Comparison of ENCODE assay signal across 8 mouse cellular contexts in genomic region chr10:7956228-7957001, GRCm38 (mm10). TPM values are rescaled to one million over a fixed set of nuclear protein-coding genes. Genes with fewer than 3 reads are reported as not detected.
A peak's percentile ranks its signal among the peaks of the same experiment; 100 is the strongest.
DNase-seq lines count a peak whose midpoint lies in the region; ATAC-seq lines count a peak whose summit lies in the region.

Gene Tab2, minus strand, starts transcription at chr10:7956230.

- no peaks in the 10 kb centered on the region for H3K27me3 ChIP-seq in heart, embryonic 14.5 days (ENCODE audit: control insufficient read depth, insufficient read depth, low read length)
- no peaks in the 10 kb centered on the region for H3K27me3 ChIP-seq in liver, embryonic 13.5 days
- no peaks in the 10 kb centered on the region for H3K27me3 ChIP-seq in stomach, embryonic 16.5 days (ENCODE audit: control insufficient read depth, insufficient read depth, low read length)

- 0 out of 2 replicates have a peak, but pooled peaks cover 2% of the 10 kb centered on the region for H3K4me1 ChIP-seq in brown adipose tissue, adult 24 weeks (ENCODE audit: control insufficient read depth, insufficient read depth, insufficient read length, low read length)
- H3K4me1 ChIP-seq in heart, embryonic 14.5 days (ENCODE audit: control insufficient read depth in 2 of 2, insufficient read depth in 2 of 2, low read length in 2 of 2) = peaks cover 5 to 31% of the 10 kb centered on the region in 2 experiments
- H3K4me1 ChIP-seq in liver, embryonic 13.5 days (replicated peaks) = peaks cover 63% of the 10 kb centered on the region
- peaks cover 12% of the 10 kb centered on the region for H3K4me1 ChIP-seq in stomach, embryonic 16.5 days (ENCODE audit: control insufficient read depth, insufficient read depth, low read length)

- H3K9ac ChIP-seq in heart, embryonic 14.5 days (ENCODE audit: low read length) = peak within 1 kb of the TSS; percentile 92
- peak within 1 kb of the TSS; percentile 97 for H3K9ac ChIP-seq in liver, embryonic 13.5 days
- H3K9ac ChIP-seq in stomach, embryonic 16.5 days (ENCODE audit: low read length) = peak within 1 kb of the TSS; percentile 100

- under 1% methylated on average over 95 of the region's 97 CpGs for WGBS in heart, embryonic 14.5 days
- WGBS in liver, embryonic 13.5 days (ENCODE audit: insufficient replicate concordance) = under 1% methylated on average over 69 of the region's 97 CpGs
- under 1% methylated on average over 57 of the region's 97 CpGs for WGBS in stomach, embryonic 16.5 days

- peak within 1 kb of the TSS; percentile 55 for H3K27ac ChIP-seq in brown adipose tissue, adult 24 weeks (replicated peaks; ENCODE audit: low read depth, low read length)
- peak within 1 kb of the TSS; percentile 95 to 98 for H3K27ac ChIP-seq in heart, embryonic 14.5 days (replicated peaks in 1 of 2; ENCODE audit: control insufficient read depth in 1 of 2, insufficient read depth in 1 of 2, low read depth in 2 of 2, low read length in 2 of 2)
- peak within 1 kb of the TSS; percentile 92 for H3K27ac ChIP-seq in liver, embryonic 13.5 days
- peak within 1 kb of the TSS; percentile 99 for H3K27ac ChIP-seq in stomach, embryonic 16.5 days (ENCODE audit: low read length)

- H3K4me2 ChIP-seq in heart, embryonic 14.5 days (ENCODE audit: low read length) = peak within 1 kb of the TSS; percentile 70
- peak within 1 kb of the TSS; percentile 88 for H3K4me2 ChIP-seq in liver, embryonic 13.5 days
- H3K4me2 ChIP-seq in stomach, embryonic 16.5 days (ENCODE audit: low read depth, low read length) = peak within 1 kb of the TSS; percentile 66

- DNase-seq in CD4-positive, CD25-positive, alpha-beta regulatory T cell, adult 2 months (ENCODE audit: low read depth, low spot score) = peak; percentile 93
- DNase-seq in fibroblast of lung, adult 2 months (ENCODE audit: low read depth) = peak; percentile 54
- DNase-seq in kidney, postnatal 14 days = peak; percentile 95
- DNase-seq in liver, embryonic 13.5 days = peak; percentile 84
- DNase-seq in neural tube, embryonic 10.5 days (ENCODE audit: extremely low spot score, low spot score) = peak; percentile 92

- peak within 1 kb of the TSS; percentile 82 for H3K4me3 ChIP-seq in brown adipose tissue, adult 24 weeks (ENCODE audit: insufficient read depth, low read depth, low read length)
- peak within 1 kb of the TSS; percentile 80 to 90 for H3K4me3 ChIP-seq in heart, embryonic 14.5 days (ENCODE audit: control insufficient read depth in 1 of 2, insufficient read depth in 1 of 2, low read depth in 1 of 2, low read length in 2 of 2)
- peak within 1 kb of the TSS; percentile 95 for H3K4me3 ChIP-seq in liver, embryonic 13.5 days (replicated peaks)
- peak within 1 kb of the TSS; percentile 91 for H3K4me3 ChIP-seq in stomach, embryonic 16.5 days (replicated peaks; ENCODE audit: low read length)

- H3K9me3 ChIP-seq in heart, embryonic 14.5 days (ENCODE audit: control insufficient read depth, low read length) = no peaks in the 10 kb centered on the region
- H3K9me3 ChIP-seq in liver, embryonic 13.5 days (replicated peaks) = no peaks in the 10 kb centered on the region
- no peaks in the 10 kb centered on the region for H3K9me3 ChIP-seq in stomach, embryonic 16.5 days (replicated peaks; ENCODE audit: control insufficient read depth, low read length)

- H3K36me3 ChIP-seq in heart, embryonic 14.5 days (ENCODE audit: control insufficient read depth, insufficient read depth, low read length) = no peaks in the 10 kb centered on the region
- no peaks in the 10 kb centered on the region; the same call in 1 of the 2 replicates for H3K36me3 ChIP-seq in liver, embryonic 13.5 days
- H3K36me3 ChIP-seq in stomach, embryonic 16.5 days (ENCODE audit: control insufficient read depth, insufficient read depth, low read length) = no peaks in the 10 kb centered on the region

- peak; percentile 92 for ATAC-seq in heart, embryonic 14.5 days (ENCODE audit: insufficient number of reproducible peaks, insufficient read depth, low FRiP score, low read depth)
- ATAC-seq in liver, embryonic 13.5 days (ENCODE audit: low read depth) = peak; percentile 92
- ATAC-seq in stomach, embryonic 16.5 days (ENCODE audit: insufficient read depth, low FRiP score) = peak; percentile 97

RNA-seq across cellular contexts. Expression of gene Tab2, which starts in this region (rescaled TPM):
- polyA plus RNA-seq in brown adipose tissue, adult 24 weeks (2012; ENCODE audit: insufficient read depth, insufficient read length, missing spikeins) = 38.1 and 53.4 TPM in 2 replicates
- polyA plus RNA-seq in heart, embryonic 14.5 days (2014; fragmentation: Nextera tagmentation; extraction: Ambion mirVana) = 23.7 and 27.0 TPM in 2 replicates
- polyA plus RNA-seq in liver, embryonic 13.5 days (2015; fragmentation: Nextera tagmentation; extraction: Ambion mirVana) = 9.2 TPM in 2 replicates
- polyA plus RNA-seq in stomach, embryonic 16.5 days (2015; fragmentation: Nextera tagmentation; extraction: Ambion mirVana) = 14.5 and 15.5 TPM in 2 replicates

Comparison
In these comparisons a context has a peak if more than half of its experiments do, and no peak if none do; other contexts are left out.
1. Peak in every context shown above with its lines: DNase-seq, ATAC-seq, H3K4me3 ChIP-seq and H3K27ac ChIP-seq.